Mouse (Mus musculus) testis, adult 2 months (tissue): ENCODE measurements at regions not wholly inside any gene's neighbourhood (a gene's known extent, or its start where the extent isn't known, plus 50 kb on each side); places are given as distances from the start of the nearest gene placed in this dataset.

ENCODE experiments used
- CTCF ChIP-seq: fragments of 200-500 bp; IDR thresholded peaks from 2 replicates; pipeline ENCODE4 v1.5.1; 2012; ENCODE audit warnings: low read depth, mild to moderate bottlenecking, inconsistent platforms, low read length, moderate library complexity; ENCODE audit not compliant: control insufficient read depth, insufficient read depth, insufficient replicate concordance
- POLR2A ChIP-seq: fragments of 200-500 bp; IDR thresholded peaks from 2 replicates; pipeline ENCODE4 v1.6.1; 2012; ENCODE audit warnings: low read depth, mild to moderate bottlenecking, inconsistent platforms, low read length, moderate library complexity; ENCODE audit not compliant: control insufficient read depth

- no peak for TF ChIP-seq CTCF
- TF ChIP-seq POLR2A = no peak
Measured at GRCm38 (mm10) chr10:25058694-25059093, 131.4 kb upstream of the Arg1 start.
